Mouse (Mus musculus): Measurements from ENCODE around the gene Pdcd6ip. TPM values are rescaled to one million over a fixed set of nuclear protein-coding genes. Genes with fewer than 3 reads are reported as not detected.
A peak's percentile ranks its signal among the peaks of the same experiment; 100 is the strongest.

Gene Pdcd6ip
- polyA plus RNA-seq, 1 experiment from 2014 or later: 80.0 TPM

GRCm38 (mm10) chr9:113708361-113709280 is 562 bp upstream of the Pdcd6ip start:
- peak; percentile 16 for ATAC-seq (ENCODE audit: insufficient number of reproducible peaks, insufficient read depth, low FRiP score, low read depth)
- Histone ChIP-seq H3K4me1 (ENCODE audit: control insufficient read depth, insufficient read depth, low read length) (peaks cover 20% of the 10 kb centered on the region), H3K36me3 (ENCODE audit: control insufficient read depth, insufficient read depth, low read length) (no peaks in the 10 kb centered on the region), H3K27ac (ENCODE audit: low read length) (no peak overlapping the region), H3K4me2 (replicated peaks; ENCODE audit: low read depth, low read length) (peak overlapping the region; percentile 85), H3K9ac (replicated peaks; ENCODE audit: low read depth, low read length) (peak overlapping the region; percentile 91), H3K9me3 (ENCODE audit: control insufficient read depth, low read depth, low read length) (no peaks in the 10 kb centered on the region), H3K4me3 (ENCODE audit: low read depth, low read length) (peak overlapping the region; percentile 98), H3K27me3 (ENCODE audit: control insufficient read depth, insufficient read depth, low read length) (no peaks in the 10 kb centered on the region)
- WGBS: 53% methylated on average over 19 of the region's 19 CpGs

GRCm38 (mm10) chr9:113706841-113707240 is 1.2 kb downstream of the Pdcd6ip start:
- Histone ChIP-seq H3K4me2 (replicated peaks; ENCODE audit: low read depth, low read length) (peak overlapping the region; percentile 85), H3K4me3 (ENCODE audit: low read depth, low read length) (peak overlapping the region; percentile 98), H3K36me3 (ENCODE audit: control insufficient read depth, insufficient read depth, low read length) (no peaks in the 10 kb centered on the region), H3K27me3 (ENCODE audit: control insufficient read depth, insufficient read depth, low read length) (no peaks in the 10 kb centered on the region), H3K9me3 (ENCODE audit: control insufficient read depth, low read depth, low read length) (no peaks in the 10 kb centered on the region), H3K9ac (replicated peaks; ENCODE audit: low read depth, low read length) (0 out of 2 replicates have a peak overlapping the region, but pooled peaks have one; percentile 91), H3K4me1 (ENCODE audit: control insufficient read depth, insufficient read depth, low read length) (peaks cover 20% of the 10 kb centered on the region), H3K27ac (ENCODE audit: low read length) (no peak overlapping the region)
- no peak for ATAC-seq (ENCODE audit: insufficient number of reproducible peaks, insufficient read depth, low FRiP score, low read depth)
- 43% methylated on average over 9 of the region's 9 CpGs for WGBS

- Histone ChIP-seq H3K36me3 (ENCODE audit: control insufficient read depth, insufficient read depth, low read length) (no peaks in the 10 kb centered on the region), H3K4me1 (ENCODE audit: control insufficient read depth, insufficient read depth, low read length) (peaks cover 20% of the 10 kb centered on the region), H3K27me3 (ENCODE audit: control insufficient read depth, insufficient read depth, low read length) (no peaks in the 10 kb centered on the region), H3K4me2 (replicated peaks; ENCODE audit: low read depth, low read length) (peak overlapping the region; percentile 85), H3K9ac (replicated peaks; ENCODE audit: low read depth, low read length) (0 out of 2 replicates have a peak overlapping the region, but pooled peaks have one; percentile 8), H3K4me3 (ENCODE audit: low read depth, low read length) (peak overlapping the region; percentile 98), H3K9me3 (ENCODE audit: control insufficient read depth, low read depth, low read length) (no peaks in the 10 kb centered on the region), H3K27ac (ENCODE audit: low read length) (no peak overlapping the region)
- no peak for ATAC-seq (ENCODE audit: insufficient number of reproducible peaks, insufficient read depth, low FRiP score, low read depth)
- 70% methylated on average over 2 of the region's 2 CpGs for WGBS
These were observed 2.0 kb downstream of the Pdcd6ip start for GRCm38 (mm10) chr9:113706108-113706507.

- 71% methylated on average over 5 of the region's 5 CpGs for WGBS
- peaks cover 8% of the 10 kb centered on the region; the same call in 1 of the 2 replicates for H3K36me3 ChIP-seq (ENCODE audit: control insufficient read depth, insufficient read depth, low read length)
- no peaks in the 10 kb centered on the region for H3K27me3 ChIP-seq (ENCODE audit: control insufficient read depth, insufficient read depth, low read length)
- no peak overlapping the region for H3K4me3 ChIP-seq (ENCODE audit: low read depth, low read length)
- H3K9ac ChIP-seq (replicated peaks; ENCODE audit: low read depth, low read length): no peak overlapping the region
- H3K9me3 ChIP-seq (ENCODE audit: control insufficient read depth, low read depth, low read length): no peaks in the 10 kb centered on the region
- no peak overlapping the region for H3K27ac ChIP-seq (ENCODE audit: low read length)
- H3K4me2 ChIP-seq (replicated peaks; ENCODE audit: low read depth, low read length): no peak overlapping the region
- ATAC-seq (ENCODE audit: insufficient number of reproducible peaks, insufficient read depth, low FRiP score, low read depth): no peak
- peaks cover 15% of the 10 kb centered on the region for H3K4me1 ChIP-seq (ENCODE audit: control insufficient read depth, insufficient read depth, low read length)
These were observed 6.5 kb downstream of the Pdcd6ip start for GRCm38 (mm10) chr9:113701441-113702160.

- ATAC-seq (ENCODE audit: insufficient number of reproducible peaks, insufficient read depth, low FRiP score, low read depth): no peak
- Histone ChIP-seq H3K36me3 (ENCODE audit: control insufficient read depth, insufficient read depth, low read length) (peaks cover 49% of the 10 kb centered on the region), H3K9me3 (ENCODE audit: control insufficient read depth, low read depth, low read length) (no peaks in the 10 kb centered on the region), H3K27ac (ENCODE audit: low read length) (no peak overlapping the region), H3K4me1 (ENCODE audit: control insufficient read depth, insufficient read depth, low read length) (no peaks in the 10 kb centered on the region), H3K27me3 (ENCODE audit: control insufficient read depth, insufficient read depth, low read length) (no peaks in the 10 kb centered on the region), H3K9ac (replicated peaks; ENCODE audit: low read depth, low read length) (no peak overlapping the region), H3K4me3 (ENCODE audit: low read depth, low read length) (no peak overlapping the region), H3K4me2 (replicated peaks; ENCODE audit: low read depth, low read length) (no peak overlapping the region)
- 95% methylated on average over 12 of the region's 12 CpGs for WGBS
These were observed 20.6 kb downstream of the Pdcd6ip start for GRCm38 (mm10) chr9:113687461-113687860.

GRCm38 (mm10) chr9:113673721-113674120 is 34.3 kb downstream of the Pdcd6ip start:
- H3K27ac ChIP-seq (ENCODE audit: low read length): no peak overlapping the region
- peaks cover 63% of the 10 kb centered on the region for H3K36me3 ChIP-seq (ENCODE audit: control insufficient read depth, insufficient read depth, low read length)
- 87% methylated on average over 6 of the region's 6 CpGs for WGBS

GRCm38 (mm10) chr9:113672352-113672751 is 35.7 kb downstream of the Pdcd6ip start:
- Histone ChIP-seq H3K9me3 (ENCODE audit: control insufficient read depth, low read depth, low read length) (no peaks in the 10 kb centered on the region), H3K4me1 (ENCODE audit: control insufficient read depth, insufficient read depth, low read length) (no peaks in the 10 kb centered on the region), H3K4me3 (ENCODE audit: low read depth, low read length) (no peak overlapping the region), H3K36me3 (ENCODE audit: control insufficient read depth, insufficient read depth, low read length) (peaks cover 62% of the 10 kb centered on the region), H3K4me2 (replicated peaks; ENCODE audit: low read depth, low read length) (no peak overlapping the region), H3K27ac (ENCODE audit: low read length) (no peak overlapping the region), H3K27me3 (ENCODE audit: control insufficient read depth, insufficient read depth, low read length) (no peaks in the 10 kb centered on the region), H3K9ac (replicated peaks; ENCODE audit: low read depth, low read length) (no peak overlapping the region)
- ATAC-seq (ENCODE audit: insufficient number of reproducible peaks, insufficient read depth, low FRiP score, low read depth): no peak
- 85% methylated on average over 5 of the region's 5 CpGs for WGBS

More at GRCm38 (mm10) chr9:113673721-113674120, 34.3 kb downstream of the Pdcd6ip start:
- no peak overlapping the region for H3K9ac ChIP-seq (replicated peaks; ENCODE audit: low read depth, low read length)
- no peak overlapping the region for H3K4me3 ChIP-seq (ENCODE audit: low read depth, low read length)
- H3K9me3 ChIP-seq (ENCODE audit: control insufficient read depth, low read depth, low read length): no peaks in the 10 kb centered on the region
- H3K27me3 ChIP-seq (ENCODE audit: control insufficient read depth, insufficient read depth, low read length): no peaks in the 10 kb centered on the region
- ATAC-seq (ENCODE audit: insufficient number of reproducible peaks, insufficient read depth, low FRiP score, low read depth): no peak
- no peak overlapping the region for H3K4me2 ChIP-seq (replicated peaks; ENCODE audit: low read depth, low read length)
- H3K4me1 ChIP-seq (ENCODE audit: control insufficient read depth, insufficient read depth, low read length): no peaks in the 10 kb centered on the region

- no peak for ATAC-seq (ENCODE audit: insufficient number of reproducible peaks, insufficient read depth, low FRiP score, low read depth)
- no peak overlapping the region for H3K4me3 ChIP-seq (ENCODE audit: low read depth, low read length)
These were observed 37.3 kb downstream of the Pdcd6ip start for GRCm38 (mm10) chr9:113670857-113671106.

More at GRCm38 (mm10) chr9:113670857-113671106, 37.3 kb downstream of the Pdcd6ip start:
- H3K36me3 ChIP-seq (ENCODE audit: control insufficient read depth, insufficient read depth, low read length): peaks cover 67% of the 10 kb centered on the region
- no peak overlapping the region for H3K27ac ChIP-seq (ENCODE audit: low read length)
- H3K9ac ChIP-seq (replicated peaks; ENCODE audit: low read depth, low read length): no peak overlapping the region
- no peaks in the 10 kb centered on the region for H3K9me3 ChIP-seq (ENCODE audit: control insufficient read depth, low read depth, low read length)
- H3K4me1 ChIP-seq (ENCODE audit: control insufficient read depth, insufficient read depth, low read length): no peaks in the 10 kb centered on the region
- H3K27me3 ChIP-seq (ENCODE audit: control insufficient read depth, insufficient read depth, low read length): no peaks in the 10 kb centered on the region
- 93% methylated on average over 1 of the region's 1 CpGs for WGBS
- H3K4me2 ChIP-seq (replicated peaks; ENCODE audit: low read depth, low read length): no peak overlapping the region

Measured in stomach, embryonic 14.5 days (tissue).